Comparison of ENCODE assay signal across 14 mouse cellular contexts in the genomic region with DNA sequence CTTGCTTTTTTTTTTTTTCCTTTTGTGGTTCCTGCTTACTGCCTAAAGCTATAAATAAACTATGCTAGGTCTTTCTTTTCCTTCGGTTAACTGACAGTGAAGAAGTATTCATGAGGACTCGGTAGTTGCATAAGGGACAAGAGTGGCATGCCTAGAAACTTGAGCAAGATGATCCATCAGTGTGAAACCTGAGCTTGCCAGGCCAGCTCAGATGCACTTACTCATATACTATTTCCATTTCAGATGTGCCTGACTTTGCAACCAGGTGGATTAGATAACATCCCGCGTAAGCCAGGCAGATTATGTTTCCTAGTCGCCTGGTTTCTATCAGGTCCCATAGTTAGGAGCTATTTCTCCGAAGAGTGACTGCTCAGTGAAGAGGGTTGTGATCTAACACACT. TPM values are rescaled to one million over a fixed set of nuclear protein-coding genes. Genes with fewer than 3 reads are reported as not detected.
DNase-seq lines count a peak whose midpoint lies in the region; ATAC-seq and TF ChIP-seq lines count a peak whose summit lies in the region.
"Had no signal": no experiment of that assay in that cellular context is flagged by ENCODE, and none has a peak within 500 bp of the region (broad histone marks: within the 10 kb centered on the region; RNA-seq: fewer than 3 reads in every experiment).

No protein-coding gene starts in this region.

- H3K27me3 ChIP-seq in liver, embryonic 11.5 days (replicated peaks; ENCODE audit: control insufficient read depth, insufficient read depth, low read length), result no peaks in the 10 kb centered on the region
- H3K27me3 ChIP-seq in liver, postnatal 0 days (ENCODE audit: insufficient read depth, low read length), result no peaks in the 10 kb centered on the region
- H3K27me3 ChIP-seq: hindbrain, embryonic 15.5 days; limb, embryonic 13.5 days had no signal

- WGBS in liver, embryonic 11.5 days, result 47% methylated on average over 6 of the region's 6 CpGs
- WGBS in liver, postnatal 0 days (ENCODE audit: insufficient replicate concordance), result 44% methylated on average over 6 of the region's 6 CpGs

- no peak for TF ChIP-seq CTCF in liver, postnatal 0 days (IDR thresholded peaks at IDR 0.05; ENCODE audit: low read depth)

- H3K9me3 ChIP-seq in liver, embryonic 11.5 days (ENCODE audit: control insufficient read depth, low read length), result no peaks in the 10 kb centered on the region; the same call in 1 of the 2 replicates
- no peaks in the 10 kb centered on the region for H3K9me3 ChIP-seq in liver, postnatal 0 days (ENCODE audit: low read length)
- H3K9me3 ChIP-seq: hindbrain, embryonic 15.5 days; limb, embryonic 13.5 days had no signal

- 0 out of 2 replicates have a peak, but pooled peaks have one; percentile 19 for ATAC-seq in liver, embryonic 11.5 days (replicated peaks; ENCODE audit: low FRiP score)
- ATAC-seq in liver, postnatal 0 days, result no peak
- ATAC-seq in megakaryocyte, adult 5-6 weeks (ENCODE audit: poor library complexity, severe bottlenecking), result peak; percentile 58

- no peak overlapping the region for H3K27ac ChIP-seq in liver, embryonic 11.5 days (ENCODE audit: low read depth, low read length)
- no peak overlapping the region for H3K27ac ChIP-seq in liver, postnatal 0 days (ENCODE audit: low read depth)
- H3K27ac ChIP-seq: hindbrain, embryonic 15.5 days; limb, embryonic 13.5 days had no signal

- no peak overlapping the region for H3K9ac ChIP-seq in liver, embryonic 11.5 days (ENCODE audit: low read depth, low read length)
- H3K9ac ChIP-seq in liver, postnatal 0 days (replicated peaks), result no peak overlapping the region
- H3K9ac ChIP-seq: hindbrain, embryonic 15.5 days; limb, embryonic 13.5 days had no signal

- no peak overlapping the region for H3K4me2 ChIP-seq in liver, embryonic 11.5 days
- no peak overlapping the region for H3K4me2 ChIP-seq in liver, postnatal 0 days (ENCODE audit: low read depth, low read length)
- H3K4me2 ChIP-seq: hindbrain, embryonic 15.5 days; limb, embryonic 13.5 days; midbrain, embryonic 11.5 days had no signal

- peak; percentile 57 for DNase-seq in heart, adult 11 months
- DNase-seq in heart, adult 18-20 months, result no peak
- no peak for DNase-seq in liver, embryonic 11.5 days (ENCODE audit: low spot score)
- DNase-seq in liver, postnatal 0 days, result no peak
- DNase-seq in NIH3T3 (ENCODE audit: low read depth), result peak; percentile 32
- no peak for DNase-seq in layer of hippocampus, adult 8-10 months (ENCODE audit: low spot score in 2 of 2)
- no peak for DNase-seq in cerebellum, adult 9-11 months
- DNase-seq: adrenal gland, adult 2 months; cerebellum, postnatal 36 days; layer of hippocampus, postnatal 36 days had no signal

- no peak overlapping the region for H3K4me3 ChIP-seq in liver, embryonic 11.5 days (ENCODE audit: low read depth, low read length)
- no peak overlapping the region for H3K4me3 ChIP-seq in liver, postnatal 0 days (ENCODE audit: low read depth, low read length)
- H3K4me3 ChIP-seq: hindbrain, embryonic 15.5 days; limb, embryonic 13.5 days had no signal

- 0 out of 2 replicates have a peak, but pooled peaks cover 2% of the 10 kb centered on the region for H3K4me1 ChIP-seq in liver, embryonic 11.5 days (replicated peaks; ENCODE audit: control insufficient read depth, insufficient read depth, low read length)
- peaks cover 13% of the 10 kb centered on the region for H3K4me1 ChIP-seq in liver, postnatal 0 days (ENCODE audit: insufficient read depth)
- H3K4me1 ChIP-seq: hindbrain, embryonic 15.5 days had no signal

- no peaks in the 10 kb centered on the region for H3K36me3 ChIP-seq in liver, embryonic 11.5 days (ENCODE audit: control insufficient read depth, insufficient read depth, low read length)
- H3K36me3 ChIP-seq in liver, postnatal 0 days (replicated peaks; ENCODE audit: insufficient read depth, low read length), result no peaks in the 10 kb centered on the region
- H3K36me3 ChIP-seq: hindbrain, embryonic 15.5 days; limb, embryonic 13.5 days had no signal

- TF ChIP-seq EP300 in liver, postnatal 0 days (IDR thresholded peaks at IDR 0.05; ENCODE audit: low read depth), result no peak

RNA-seq across cellular contexts. Expression of a gene that starts 41.9 kb away (rescaled TPM):
- total RNA-seq in heart, adult 18-20 months (2021), result 10 to 100 TPM; 13.5 TPM
- 2.6 and 3.0 TPM in 2 replicates for polyA plus RNA-seq in liver, embryonic 11.5 days (2014; fragmentation: Nextera tagmentation; extraction: Ambion mirVana)
- 2.5 and 5.4 TPM in 2 replicates for polyA plus RNA-seq in liver, postnatal 0 days (2015; fragmentation: Nextera tagmentation; extraction: Ambion mirVana)
- total RNA-seq in megakaryocyte, adult 5-6 weeks (2015), result 24.1 and 24.6 TPM in 2 replicates
- 32.9 and 33.4 TPM in 2 replicates for total RNA-seq in megakaryocyte, adult 5-6 weeks (2017)
- 10 to 100 TPM; 22.7 to 24.3 (median 23.8) TPM for total RNA-seq in layer of hippocampus, adult 8-10 months (2022)

Comparison
In these comparisons a context has a peak if more than half of its experiments do, and no peak if none do; other contexts are left out.
1. DNase-seq: peak in heart, adult 11 months (single experiment) and NIH3T3 (single experiment); none in heart, adult 18-20 months (0 of 2), liver, embryonic 11.5 days (single experiment), liver, postnatal 0 days (single experiment), layer of hippocampus, adult 8-10 months (0 of 2) and cerebellum, adult 9-11 months (single experiment).